Mouse (Mus musculus) forebrain, embryonic 14.5 days (tissue): ENCODE results near the gene Repin1. TPM values are rescaled to one million over a fixed set of nuclear protein-coding genes. Genes with fewer than 3 reads are reported as not detected.

ENCODE experiments used
- ATAC-seq: fragments of 200-750 bp; cut with Nextera tagmentation; 2 replicates; pipeline ENCODE4 v1.8.0; 2017; ENCODE audit warnings: mild to moderate bottlenecking, moderate library complexity
- DNase-seq: peaks from one replicate; pipeline ENCODE4 v3.0.0-alpha.2; 2015; ENCODE audit warnings: low spot score
- H3K27ac ChIP-seq: fragments of 300-500 bp; sonication (generic); 2 replicates; pipeline ENCODE4 v1.5.1; 2014; ENCODE audit warnings: low read depth, mild to moderate bottlenecking, control low read depth, low read length, moderate library complexity
- H3K27me3 ChIP-seq: fragments of 300-500 bp; sonication (generic); replicated peaks from 2 replicates; pipeline ENCODE4 v1.6.1; 2014; ENCODE audit warnings: low read length, control low read depth, mixed read lengths; ENCODE audit not compliant: control insufficient read depth, insufficient read depth
- H3K36me3 ChIP-seq: fragments of 300-500 bp; sonication (generic); 2 replicates; pipeline ENCODE4 v1.6.1; 2014; ENCODE audit warnings: low read length, control low read depth; ENCODE audit not compliant: control insufficient read depth, insufficient read depth
- H3K4me1 ChIP-seq: fragments of 300-500 bp; sonication (generic); 2 replicates; pipeline ENCODE4 v1.6.1; 2014; ENCODE audit warnings: antibody characterized with exemption, low read length, control low read depth; ENCODE audit not compliant: control insufficient read depth, insufficient read depth
- H3K4me2 ChIP-seq: fragments of 300-500 bp; sonication (generic); 2 replicates; pipeline ENCODE4 v1.6.1; 2014; ENCODE audit warnings: mild to moderate bottlenecking, control low read depth, low read length
- H3K4me3 ChIP-seq: fragments of 300-500 bp; sonication (generic); 2 replicates; pipeline ENCODE4 v1.5.1; 2014; ENCODE audit warnings: low read depth, low read length, control low read depth
- H3K9ac ChIP-seq: fragments of 300-500 bp; sonication (generic); 2 replicates; pipeline ENCODE4 v1.6.1; 2014; ENCODE audit warnings: mild to moderate bottlenecking, low read length, control low read depth, moderate library complexity
- H3K9me3 ChIP-seq: fragments of 300-500 bp; sonication (generic); replicated peaks from 2 replicates; pipeline ENCODE4 v1.6.1; 2016; ENCODE audit warnings: low read length, control low read depth, mixed read lengths; ENCODE audit not compliant: control insufficient read depth
- WGBS: fragments of 180-500 bp; shearing (Covaris S2); extraction: QIAGEN DNeasy Blood & Tissue Kit; methylation state at CpG from one replicate; pipeline ENCODE4 v1.1.7; 2014; 5-methylcytosine and 5-hydroxymethylcytosine counted together
- polyA plus RNA-seq: library from polyadenylated mRNA; unstranded; fragments of >200 nt; fragmentation: Nextera tagmentation; extraction: Ambion mirVana; gene quantifications from 2 replicates; pipeline ENCODE4 v1.2.1, GENCODE M21; 2014

Gene Repin1
- polyA plus RNA-seq, 1 experiment from 2014 or later = 27.3 TPM

DNA sequence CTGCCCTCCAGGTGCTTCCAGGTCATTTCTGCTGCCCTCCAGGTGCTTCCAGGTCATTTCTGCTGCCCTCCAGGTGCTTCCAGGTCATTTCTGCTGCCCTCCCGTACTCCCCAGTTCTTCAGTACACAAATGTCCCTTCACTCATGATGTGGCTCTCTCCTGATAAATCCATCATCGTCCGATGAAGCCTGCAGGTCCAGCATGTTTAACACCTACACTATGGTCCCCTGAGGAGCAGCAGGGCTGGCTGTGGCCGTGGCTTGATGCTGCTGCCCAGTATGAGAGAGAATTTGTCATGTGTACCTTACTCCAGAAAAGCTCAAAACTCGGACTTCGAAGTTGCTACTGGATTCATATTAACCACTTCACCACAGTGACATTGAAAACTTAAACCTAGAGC is 47.7 kb downstream of the Repin1 start:
- H3K4me3 ChIP-seq = no peak overlapping the region
- no peaks in the 10 kb centered on the region for H3K9me3 ChIP-seq
- H3K36me3 ChIP-seq = no peaks in the 10 kb centered on the region
- H3K27me3 ChIP-seq = no peaks in the 10 kb centered on the region
- no peak overlapping the region for H3K4me2 ChIP-seq
- ATAC-seq = no peak
- 77% methylated on average over 6 of the region's 6 CpGs for WGBS
- no peak overlapping the region for H3K27ac ChIP-seq
- H3K4me1 ChIP-seq = no peaks in the 10 kb centered on the region
- DNase-seq = no peak
- H3K9ac ChIP-seq = no peak overlapping the region

DNA sequence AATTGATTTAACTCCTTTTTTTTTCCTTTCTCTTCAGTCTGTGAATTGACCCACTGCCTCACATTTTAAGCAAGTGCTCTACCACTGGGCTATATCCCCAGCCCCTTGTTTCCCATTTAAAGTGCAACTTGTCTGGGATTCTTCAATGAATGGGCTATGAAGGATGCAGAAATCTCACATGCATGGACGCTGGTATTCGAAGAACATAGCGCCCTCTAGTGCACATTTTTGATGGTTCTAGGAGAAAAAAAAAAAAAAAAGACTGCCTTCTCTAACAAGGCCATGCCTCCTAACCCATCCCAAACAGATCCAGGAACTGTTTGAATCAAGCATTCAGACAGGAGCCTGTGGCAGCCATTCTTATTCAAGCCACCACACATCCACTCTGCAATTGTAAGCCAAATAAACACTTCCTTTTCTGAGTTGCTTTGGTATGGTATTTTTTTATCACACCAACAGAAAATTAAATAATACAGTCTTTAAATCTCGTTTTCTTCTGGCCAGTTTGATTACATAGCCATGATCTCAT is 49.1 kb downstream of the Repin1 start:
- ATAC-seq = peak; percentile 29; the same call in 1 of the 2 replicates
- no peaks in the 10 kb centered on the region for H3K9me3 ChIP-seq
- peak; percentile 86 for DNase-seq
- H3K27ac ChIP-seq = no peak overlapping the region
- no peaks in the 10 kb centered on the region for H3K36me3 ChIP-seq
- H3K4me3 ChIP-seq = no peak overlapping the region
- no peak overlapping the region for H3K9ac ChIP-seq
- no peaks in the 10 kb centered on the region for H3K4me1 ChIP-seq
- whole genome bisulfite sequencing = 18% methylated on average over 4 of the region's 4 CpGs
- no peak overlapping the region for H3K4me2 ChIP-seq
- no peaks in the 10 kb centered on the region for H3K27me3 ChIP-seq

DNA sequence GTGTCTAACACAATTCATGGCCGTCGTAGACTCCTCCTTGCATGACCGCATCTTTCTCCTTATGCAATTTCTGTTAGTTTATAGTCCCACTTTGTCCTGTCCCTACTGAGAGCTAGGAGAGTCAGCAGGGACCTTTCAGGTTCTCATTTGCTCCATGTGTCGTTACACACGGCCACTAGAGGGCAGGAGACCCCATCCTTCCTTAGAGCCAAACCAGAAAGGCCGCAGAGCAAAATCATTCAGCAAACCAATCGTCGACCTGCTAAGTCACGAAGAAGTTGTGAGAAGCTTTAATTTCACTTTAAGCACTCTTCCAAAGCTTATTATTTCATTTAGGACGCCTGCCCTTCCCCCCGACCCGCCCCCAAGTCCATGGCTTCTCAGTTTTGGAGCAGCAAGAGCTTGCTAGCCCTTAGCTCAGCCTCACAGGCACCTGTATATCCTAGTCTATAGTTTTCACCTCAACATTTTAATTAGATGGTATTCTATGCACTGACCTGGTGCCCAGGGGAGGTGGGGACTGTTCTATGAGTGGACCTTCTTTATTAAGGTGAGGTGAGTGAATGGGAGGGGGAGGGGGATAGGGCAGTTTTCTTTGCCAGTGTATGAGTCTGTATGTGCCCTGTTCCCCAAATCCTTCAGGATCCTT is 52.1 kb downstream of the Repin1 start:
- DNase-seq (peak; percentile 79), ATAC-seq (peak; percentile 26; the same call in 1 of the 2 replicates)
- H3K4me3 ChIP-seq = no peak overlapping the region
- H3K9ac ChIP-seq = no peak overlapping the region
- H3K4me1 ChIP-seq = no peaks in the 10 kb centered on the region
- H3K9me3 ChIP-seq = no peaks in the 10 kb centered on the region
- H3K27ac ChIP-seq = no peak overlapping the region
- H3K4me2 ChIP-seq = no peak overlapping the region
- 12% methylated on average over 12 of the region's 12 CpGs for WGBS
- no peaks in the 10 kb centered on the region for H3K27me3 ChIP-seq
- H3K36me3 ChIP-seq = no peaks in the 10 kb centered on the region

DNA sequence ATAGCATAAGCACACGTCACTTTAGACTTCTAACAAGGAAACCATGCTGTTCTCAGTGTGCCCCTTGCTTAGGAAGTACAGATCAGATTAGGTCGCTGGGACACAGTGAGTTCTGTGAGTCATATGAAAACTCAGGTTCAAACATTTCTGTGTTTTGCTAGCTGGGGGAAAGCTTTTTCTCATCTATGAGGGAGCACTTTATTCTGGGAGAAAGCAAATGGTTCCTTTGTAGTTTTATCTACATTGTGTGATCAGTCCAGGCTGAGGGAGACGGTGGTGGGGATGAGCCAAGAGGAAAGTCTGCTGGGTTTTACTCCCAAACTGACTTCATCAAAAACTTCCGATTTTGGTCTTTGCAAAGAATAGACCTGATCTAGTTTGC is 52.6 kb downstream of the Repin1 start:
- H3K9ac ChIP-seq = no peak overlapping the region
- no peaks in the 10 kb centered on the region for H3K36me3 ChIP-seq
- WGBS = 79% methylated on average over 4 of the region's 4 CpGs
- DNase-seq (no peak), ATAC-seq (no peak)
- no peak overlapping the region for H3K4me3 ChIP-seq
- no peaks in the 10 kb centered on the region for H3K4me1 ChIP-seq
- no peaks in the 10 kb centered on the region for H3K27me3 ChIP-seq
- no peaks in the 10 kb centered on the region for H3K9me3 ChIP-seq
- no peak overlapping the region for H3K4me2 ChIP-seq
- H3K27ac ChIP-seq = no peak overlapping the region

DNA sequence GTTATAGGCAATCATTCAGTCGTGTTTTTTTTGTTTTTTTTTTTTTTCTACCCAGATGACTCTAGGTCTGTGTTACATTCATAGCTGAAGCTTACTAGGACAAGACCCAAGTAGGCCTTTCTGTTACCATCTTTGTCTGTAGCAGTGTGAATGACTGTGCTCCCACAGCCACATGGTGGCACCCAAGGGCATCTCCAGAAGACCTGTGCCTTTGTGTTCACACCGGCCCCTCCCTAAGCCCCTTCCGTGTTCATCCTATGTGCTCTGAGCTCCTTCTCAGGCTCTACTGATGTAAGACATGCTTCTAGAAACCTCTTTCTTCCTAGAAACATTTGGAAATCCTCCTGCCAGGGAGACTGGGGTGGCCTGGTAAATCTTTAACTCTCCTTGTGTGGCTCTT is 53.3 kb downstream of the Repin1 start, which contains the start of gene Gimap8:
Gene Gimap8, plus strand, starts transcription at position 240 of the 400 bp plus-strand sequence.
- no peak for ATAC-seq
- no peaks in the 10 kb centered on the region for H3K9me3 ChIP-seq
- no peaks in the 10 kb centered on the region for H3K36me3 ChIP-seq
- no peaks in the 10 kb centered on the region for H3K4me1 ChIP-seq
- 49% methylated on average over 3 of the region's 3 CpGs for WGBS
- H3K27me3 ChIP-seq = no peaks in the 10 kb centered on the region
- H3K9ac ChIP-seq = no peak within 1 kb of the TSS
- no peak within 1 kb of the TSS for H3K4me2 ChIP-seq
- peak; percentile 22 for DNase-seq
- H3K27ac ChIP-seq = no peak within 1 kb of the TSS
- H3K4me3 ChIP-seq = no peak within 1 kb of the TSS

DNA sequence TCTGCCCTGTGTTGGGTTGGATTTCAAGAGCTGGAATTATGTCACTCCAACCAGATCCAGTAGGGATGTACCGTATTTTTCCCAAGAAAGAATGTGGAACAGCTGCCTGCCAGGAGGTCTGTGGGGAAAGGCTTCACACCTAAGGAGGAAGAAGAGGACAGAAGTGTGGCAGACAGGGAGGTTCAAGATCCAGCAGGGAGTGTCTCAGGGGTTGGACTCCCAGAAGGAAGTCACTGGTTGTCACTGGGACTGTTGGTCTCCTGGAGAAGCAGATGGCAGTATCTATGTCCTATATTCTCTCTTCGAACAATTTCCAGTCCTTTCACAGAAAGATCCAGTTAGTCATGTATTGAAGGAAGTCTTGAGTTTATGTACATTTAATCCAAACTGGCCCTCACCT is 53.9 kb downstream of the Repin1 start:
- 95% methylated on average over 2 of the region's 2 CpGs for WGBS
- H3K36me3 ChIP-seq = no peaks in the 10 kb centered on the region
- H3K9ac ChIP-seq = no peak overlapping the region
- no peak overlapping the region for H3K4me3 ChIP-seq
- no peaks in the 10 kb centered on the region for H3K9me3 ChIP-seq
- no peak overlapping the region for H3K4me2 ChIP-seq
- H3K27me3 ChIP-seq = no peaks in the 10 kb centered on the region
- no peaks in the 10 kb centered on the region for H3K4me1 ChIP-seq
- DNase-seq (no peak), ATAC-seq (no peak)
- H3K27ac ChIP-seq = no peak overlapping the region

Other genes starting within 250 kb of the Repin1 start
- gene Krba1, start 198.3 kb upstream of the Repin1 start, polyA plus RNA-seq = 17.1 and 25.0 TPM in 2 replicates
- 27.1 and 29.9 TPM in 2 replicates for gene Zfp467, start 148.1 kb upstream of the Repin1 start, polyA plus RNA-seq
- 0.06 and 0.48 TPM in 2 replicates for gene Sspo, start 145.7 kb upstream of the Repin1 start, polyA plus RNA-seq
- gene Atp6v0e2, start 56.3 kb upstream of the Repin1 start, polyA plus RNA-seq = 152 and 161 TPM in 2 replicates
- 10.7 and 10.9 TPM in 2 replicates for gene Lrrc61, start 39.1 kb upstream of the Repin1 start, polyA plus RNA-seq
- gene Rarres2, start 21.1 kb upstream of the Repin1 start, polyA plus RNA-seq = 4.0 and 5.3 TPM in 2 replicates
- not detected in 2 replicates for gene Gm45021, start 4.3 kb upstream of the Repin1 start, polyA plus RNA-seq
- not detected in 2 replicates for gene Gm44965, start 58 bp downstream of the Repin1 start, polyA plus RNA-seq
- gene Zfp775, start 8.2 kb downstream of the Repin1 start, polyA plus RNA-seq = 16.7 and 17.4 TPM in 2 replicates
- gene AI854703, start 32.9 kb downstream of the Repin1 start, polyA plus RNA-seq = 8.2 and 9.7 TPM in 2 replicates
- 0.15 and 0.17 TPM in 2 replicates for gene Gimap8, start 53.4 kb downstream of the Repin1 start, polyA plus RNA-seq
- 1.5 and 2.2 TPM in 2 replicates for gene Gimap9, start 82.2 kb downstream of the Repin1 start, polyA plus RNA-seq
- 1.2 and 1.9 TPM in 2 replicates for gene Gimap4, start 90.7 kb downstream of the Repin1 start, polyA plus RNA-seq
- 7.2 and 8.3 TPM in 2 replicates for gene Gimap6, start 114.3 kb downstream of the Repin1 start, polyA plus RNA-seq
- 0.84 TPM in 1 of 2 replicates, not detected in the other for gene Gm28053, start 124.7 kb downstream of the Repin1 start, polyA plus RNA-seq
- not detected in 2 replicates for gene Gimap7, start 124.7 kb downstream of the Repin1 start, polyA plus RNA-seq
- 4.1 and 4.5 TPM in 2 replicates for gene Gimap1, start 145.2 kb downstream of the Repin1 start, polyA plus RNA-seq
- 0.96 and 1.5 TPM in 2 replicates for gene Gimap5, start 152.3 kb downstream of the Repin1 start, polyA plus RNA-seq
- gene Gimap3, start 177.0 kb downstream of the Repin1 start, polyA plus RNA-seq = not detected in 2 replicates
- gene Tmem176a, start 247.0 kb downstream of the Repin1 start, polyA plus RNA-seq = 18.8 and 23.8 TPM in 2 replicates
- 108 and 131 TPM in 2 replicates for gene Tmem176b, start 247.6 kb downstream of the Repin1 start, polyA plus RNA-seq